Mouse (Mus musculus) heart, postnatal 14 days (tissue): ENCODE data around the gene Cars2. TPM values are rescaled to one million over a fixed set of nuclear protein-coding genes. Genes with fewer than 3 reads are reported as not detected.
"Not testable (repeated sequence)": the region's sequence is repeated elsewhere in the genome, so short reads cannot be mapped to it uniquely, and the experiment has no call there.

ENCODE experiments used
- DNase-seq, 2 experiments: peaks; one replicate each; pipeline ENCODE4 v3.0.0; 2021 to 2022
- intact Hi-C: fragments of 180-260 bp; cut with DNase I; formaldehyde crosslinking; loops from one replicate; pipeline ENCODE4 v1.15.1; 2025
- total RNA-seq, 2 experiments: library from RNA; stranded (reverse); gene quantifications; 2 replicates each; pipeline ENCODE4 v1.2.3; 2021

Gene Cars2
- total RNA-seq, 2 experiments from 2014 or later: 37.0 TPM

DNA sequence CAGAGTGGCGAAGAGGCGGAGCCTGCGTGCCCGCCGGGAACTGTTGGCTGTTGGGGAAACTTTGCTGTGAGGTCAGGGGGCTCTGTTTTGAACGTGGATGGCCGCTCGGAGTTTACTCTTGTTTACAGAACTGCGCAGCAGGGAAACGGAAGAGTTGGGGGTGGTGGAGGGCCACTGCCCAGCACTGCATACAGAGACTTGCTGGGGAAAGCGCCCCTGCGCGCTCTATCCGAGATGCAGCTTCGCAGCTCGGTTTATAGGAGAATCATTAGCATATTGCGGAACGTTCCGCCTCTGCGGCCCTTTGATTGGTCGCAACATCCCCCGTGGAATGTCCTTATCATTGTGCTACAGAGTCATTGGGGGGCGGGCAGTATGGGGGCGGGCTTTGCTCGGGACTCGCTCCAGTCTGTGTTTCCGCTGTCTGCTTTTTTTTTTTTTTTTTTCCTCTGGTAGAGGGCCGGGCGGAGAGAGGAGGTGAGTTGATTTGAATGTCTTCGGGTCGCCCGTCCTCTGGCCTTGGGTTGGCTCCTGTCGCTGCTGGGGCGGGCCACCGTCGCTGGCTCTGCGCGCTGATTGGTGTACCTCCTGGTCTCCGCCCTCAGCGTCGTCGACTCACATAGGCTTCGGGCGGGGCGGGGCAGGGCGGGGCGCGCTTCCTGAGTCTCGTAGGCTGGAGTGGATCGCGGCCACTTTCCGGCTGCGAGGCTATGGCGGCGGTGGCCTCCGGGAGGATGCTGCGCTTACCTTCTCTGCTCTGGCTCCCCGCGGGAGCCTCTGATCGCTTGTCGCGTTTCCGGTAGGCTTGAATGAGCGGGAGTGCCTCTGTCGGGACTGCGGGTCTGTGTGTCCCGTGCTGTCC is 7.4 kb upstream of the Cars2 start:
- intact Hi-C loops: no loop called here
- DNase-seq: peak; percentile 96

DNA sequence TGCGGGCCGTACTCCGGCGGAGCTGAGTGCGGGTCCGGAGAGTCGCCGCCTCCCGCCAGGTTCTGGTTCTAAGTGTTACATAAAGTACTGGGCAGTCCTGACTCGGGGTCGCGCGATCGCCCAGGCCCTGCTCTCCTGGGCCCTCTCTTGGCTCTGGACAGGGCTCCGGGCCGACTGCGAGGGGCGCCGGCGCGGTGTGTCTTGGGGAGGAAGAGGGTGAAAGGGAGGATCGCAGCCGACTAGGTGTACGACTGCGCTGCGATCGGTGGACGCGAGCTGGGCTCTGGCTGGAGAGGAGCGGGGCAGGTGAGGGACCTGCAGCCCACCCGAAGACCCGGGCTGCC is 6.8 kb upstream of the Cars2 start:
- intact Hi-C loops: no loop called here
- DNase-seq: no peak

DNA sequence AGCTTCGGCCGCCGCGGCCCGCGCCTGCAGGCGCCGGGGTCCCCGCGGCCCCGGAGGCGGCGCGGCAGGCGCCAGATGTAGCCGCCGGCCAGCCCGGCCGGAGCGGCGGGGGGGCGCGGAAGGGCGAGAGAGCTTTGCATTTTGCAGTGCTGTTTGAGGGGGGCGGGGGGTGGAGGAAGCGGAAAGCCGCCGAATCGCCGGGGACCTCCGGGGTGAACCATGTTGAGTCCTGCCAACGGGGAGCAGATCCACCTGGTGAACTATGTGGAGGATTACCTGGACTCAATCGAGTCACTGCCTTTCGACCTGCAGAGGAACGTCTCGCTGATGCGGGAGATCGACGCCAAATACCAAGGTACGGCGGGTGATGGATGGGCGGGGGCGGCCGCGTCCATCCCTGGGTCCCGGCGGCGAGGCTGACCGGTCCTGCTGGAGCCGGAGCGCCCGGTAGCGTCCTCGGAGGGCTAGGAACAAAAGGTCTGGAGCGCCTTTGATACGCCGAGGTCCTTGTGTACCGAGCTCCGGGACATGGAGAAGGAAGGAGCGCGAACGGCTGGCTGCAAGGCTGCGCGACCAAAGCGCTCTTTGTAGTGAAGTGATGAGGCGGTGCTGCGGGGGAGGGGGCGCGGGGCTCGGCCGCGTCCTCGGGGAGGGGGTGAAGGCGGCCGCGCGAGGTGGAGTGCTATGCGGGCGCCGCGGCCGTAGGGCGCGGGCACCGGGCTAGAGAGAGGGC is 6.3 kb upstream of the Cars2 start:
- peak; percentile 44 to 51 for DNase-seq
- intact Hi-C loops: no loop called here

DNA sequence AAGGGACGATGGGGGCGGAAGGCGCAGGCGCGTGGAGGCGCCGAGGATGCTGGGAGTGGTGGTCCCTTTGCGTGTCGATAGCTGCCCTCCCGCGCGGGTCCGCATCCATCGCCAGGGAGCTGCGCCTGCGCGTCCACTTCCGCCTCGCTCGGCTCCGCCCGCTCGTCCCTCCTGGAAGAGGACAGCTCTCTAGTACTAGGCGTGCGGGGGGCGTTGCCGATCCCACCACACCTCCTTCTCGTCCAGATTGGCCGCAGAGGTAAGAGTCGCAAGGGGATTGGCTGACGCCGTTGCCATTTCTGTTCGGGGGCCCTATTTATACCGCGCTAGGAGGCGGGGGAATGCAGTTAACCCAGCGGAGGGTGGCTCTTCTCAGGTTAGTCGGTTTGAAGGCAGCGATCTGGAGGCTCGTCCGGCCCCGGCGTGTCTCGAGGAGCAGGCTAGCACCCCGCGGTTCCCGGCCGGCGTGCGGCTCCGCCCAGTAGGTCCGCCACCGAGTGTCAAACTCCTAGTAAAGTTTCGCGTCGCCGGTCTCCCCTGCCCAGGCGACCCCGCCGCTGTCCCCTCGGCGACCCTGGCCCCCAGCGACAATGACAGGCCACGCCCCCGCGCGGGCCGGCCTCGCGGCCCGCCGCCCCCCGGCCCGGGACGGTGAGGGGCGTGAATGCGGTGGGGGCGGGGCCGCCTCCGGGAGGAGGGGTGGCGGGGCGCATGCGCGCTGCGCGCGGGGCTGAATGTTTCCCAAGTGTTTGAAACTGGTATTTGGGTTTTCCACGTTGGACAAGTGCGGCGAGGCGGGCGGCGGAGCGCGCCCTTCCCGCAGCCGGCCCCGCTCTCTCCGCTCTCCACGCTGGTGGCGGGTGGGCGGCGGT is 5.4 kb upstream of the Cars2 start:
- peak; percentile 99 for DNase-seq
- intact Hi-C loops: loop anchor here (2.0 kb wide), 1 partner anchor 79 kb away; the partner anchor contains the start of gene Ankrd10

DNA sequence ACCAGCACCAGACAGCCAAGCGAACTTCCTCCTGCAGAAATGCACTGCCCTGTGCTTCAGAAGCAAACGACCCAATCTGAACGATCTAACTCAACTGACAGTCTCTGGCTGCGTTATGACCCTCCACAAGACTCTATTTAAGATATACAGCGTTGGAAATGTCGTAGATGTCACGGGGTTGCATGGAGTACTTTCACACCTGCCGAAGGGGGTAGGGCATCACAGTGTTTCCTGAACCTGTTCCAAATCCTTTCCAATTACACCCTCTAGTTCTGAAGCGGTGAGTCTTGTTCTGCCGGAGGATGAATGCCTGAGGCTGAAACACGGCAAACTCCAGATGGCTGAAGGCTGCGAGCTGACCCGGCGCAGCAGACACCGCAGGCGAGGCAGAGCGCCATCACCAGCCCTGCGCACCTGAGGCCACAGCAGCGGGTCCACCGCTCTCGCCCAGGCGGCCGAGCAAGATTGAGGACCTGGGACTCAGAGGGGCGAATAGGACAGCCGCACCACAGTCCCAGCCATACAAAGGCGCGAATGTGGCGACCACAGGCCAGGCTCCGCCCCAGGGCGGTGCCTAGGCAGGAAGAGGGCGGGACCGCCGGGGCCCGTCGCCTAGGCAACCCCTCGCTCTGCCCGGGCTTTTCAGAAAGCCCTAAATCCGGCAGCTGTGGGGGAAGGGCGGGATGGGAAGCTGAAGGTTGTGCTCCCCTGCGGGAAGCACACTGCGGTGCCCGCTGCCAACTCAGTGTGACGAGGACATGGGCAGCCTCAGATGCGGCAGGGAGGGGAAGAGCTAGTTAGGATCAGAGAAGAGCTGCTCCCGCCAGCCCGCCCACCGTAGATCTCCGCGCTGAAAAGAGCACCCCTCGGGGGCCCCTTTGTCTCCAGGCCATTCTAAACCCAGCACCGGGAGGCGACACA is 4.5 kb upstream of the Cars2 start, which contains the start of gene Ing1:
TSS of gene Ing1 (plus strand) at position 773 of the 921 bp plus-strand sequence.
- intact Hi-C loops: loop anchor here (2.0 kb wide), 1 partner anchor 80 kb away; the partner anchor contains the start of gene Ankrd10
- DNase-seq: peak; percentile 95 to 97

DNA sequence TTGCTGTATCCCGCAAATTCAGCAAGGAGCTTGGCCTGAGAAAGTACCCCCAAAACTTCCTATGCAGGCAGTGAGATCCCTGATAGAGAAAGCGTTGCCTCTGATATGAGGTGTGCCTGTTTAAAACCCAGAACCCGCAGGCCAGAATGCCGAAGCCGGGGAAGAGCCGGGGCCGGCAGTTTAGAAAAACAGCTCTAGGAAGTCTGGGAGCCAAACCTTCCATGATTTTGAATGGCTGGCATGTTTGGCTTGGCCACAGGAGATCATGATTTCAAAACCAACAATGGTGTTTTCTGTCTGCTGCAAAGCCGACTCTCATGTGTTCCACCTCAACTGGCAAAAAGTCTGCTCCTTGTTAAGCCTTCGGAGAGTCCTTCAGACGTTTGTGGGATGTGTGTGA is 1.8 kb upstream of the Cars2 start:
- intact Hi-C loops: no loop called here

DNA sequence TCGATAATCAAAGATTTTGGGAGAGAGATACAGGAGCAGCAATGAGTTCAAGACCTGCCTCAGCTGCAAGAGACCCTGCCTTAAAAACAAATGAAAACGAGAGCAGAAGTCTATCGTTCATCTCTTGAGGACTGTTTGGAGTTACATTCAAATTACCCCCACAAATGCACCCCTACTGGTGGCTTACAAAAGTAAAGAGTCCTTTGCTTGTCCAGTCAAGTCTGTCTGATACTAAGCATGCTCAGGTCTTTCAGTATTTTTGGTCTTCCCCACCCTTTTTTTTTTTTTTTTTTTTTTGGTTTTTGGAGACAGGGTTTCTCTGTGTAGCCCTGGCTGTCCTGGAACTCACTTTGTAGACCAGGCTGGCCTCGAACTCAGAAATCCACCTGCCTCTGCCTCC is 914 bp upstream of the Cars2 start:
- intact Hi-C loops: loop anchor here (2.0 kb wide), 1 partner anchor 51 kb away; no protein-coding TSS in a partner anchor
- DNase-seq: not testable (repeated sequence)

More for the DNA sequence above, 1.8 kb upstream of the Cars2 start:
- no peak for DNase-seq

DNA sequence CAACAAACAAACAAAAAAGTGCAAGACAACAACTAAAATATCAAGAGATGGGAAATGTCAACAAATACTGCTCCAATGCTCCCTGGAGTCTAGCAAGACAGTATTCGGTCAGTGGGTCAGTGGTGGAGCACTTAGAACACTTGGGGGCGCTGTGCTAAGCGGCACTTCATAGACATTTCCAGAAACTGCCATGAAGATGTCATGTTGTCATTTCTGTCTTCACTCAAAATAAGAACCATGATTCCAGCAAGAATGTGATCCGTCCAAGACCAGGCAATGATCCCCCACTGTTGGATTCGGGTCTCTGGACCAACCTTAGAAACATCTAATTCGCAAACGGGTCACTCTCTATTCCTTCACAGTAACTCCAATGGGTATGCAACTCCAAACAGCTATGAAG is 877 bp downstream of the Cars2 start:
- intact Hi-C loops: loop anchor here (2.0 kb wide), 1 partner anchor 53 kb away; no protein-coding TSS in a partner anchor
- peak; percentile 33 to 66 for DNase-seq

DNA sequence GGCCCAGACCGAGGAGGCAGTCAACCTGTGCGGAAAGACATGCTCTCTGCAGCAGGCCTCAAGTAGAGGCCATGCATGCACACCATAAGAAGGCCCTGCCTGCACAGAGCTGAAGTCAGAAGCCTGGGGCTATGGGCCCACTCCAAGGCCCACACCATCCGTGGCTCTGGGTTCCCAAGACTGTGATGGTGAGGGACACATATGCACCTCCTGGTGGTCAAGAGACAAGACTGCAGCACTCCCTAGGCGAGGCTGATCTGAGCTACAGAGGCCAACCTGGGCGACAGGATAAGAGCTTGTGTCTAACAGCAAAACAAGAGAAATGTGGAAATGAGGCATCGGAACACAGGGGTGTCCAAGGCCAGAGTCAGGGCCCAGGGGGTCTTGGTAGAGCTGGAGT is 3.5 kb downstream of the Cars2 start:
- peak in 1 of 2 experiments; percentile 14 for DNase-seq
- intact Hi-C loops: no loop called here

DNA sequence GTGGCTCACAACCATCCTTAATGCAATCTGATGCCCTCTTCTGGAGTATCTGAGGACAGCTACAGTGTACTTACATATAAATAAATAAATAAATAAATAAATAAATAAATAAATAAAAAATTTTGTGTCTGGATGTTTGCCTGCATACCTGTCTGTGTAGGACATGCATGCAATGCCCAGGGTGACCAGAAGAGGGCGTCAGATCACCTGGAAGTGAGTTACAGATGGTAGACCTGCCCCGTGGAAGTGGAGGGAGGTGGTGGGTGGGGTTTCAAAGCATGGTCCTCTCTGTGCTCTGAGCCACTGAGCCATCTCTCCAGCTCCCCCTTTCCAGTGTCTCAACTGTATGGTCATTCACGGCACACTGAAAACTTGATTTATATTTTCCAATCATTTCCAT is 6.2 kb downstream of the Cars2 start:
- peak; percentile 49 to 70 for DNase-seq
- intact Hi-C loops: loop anchor here (5.0 kb wide), 1 partner anchor 158 kb away; the partner anchor contains the start of gene 1700016D06Rik

DNA sequence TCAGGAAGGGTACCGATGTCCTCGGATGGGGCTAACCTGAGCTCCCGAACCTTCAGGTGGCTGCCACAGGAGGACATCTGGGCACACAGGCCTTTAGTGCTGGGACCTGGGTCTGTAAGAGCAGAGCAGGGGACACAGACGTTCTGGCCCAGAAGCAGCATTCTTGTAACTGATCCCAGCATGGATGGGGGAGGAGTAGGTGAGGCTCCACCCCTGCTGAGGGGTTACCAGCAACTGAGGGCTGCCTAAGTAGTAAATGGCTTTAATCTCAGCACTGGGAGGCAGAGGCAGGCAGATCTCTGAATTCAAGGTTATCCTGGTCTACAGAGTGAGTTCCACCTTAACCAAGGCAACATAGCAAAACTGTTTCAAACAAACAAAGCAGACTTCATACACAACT is 7.7 kb downstream of the Cars2 start:
- intact Hi-C loops: loop anchor here (5.0 kb wide), 1 partner anchor 159 kb away; the partner anchor contains the start of gene 1700016D06Rik
- DNase-seq: no peak

DNA sequence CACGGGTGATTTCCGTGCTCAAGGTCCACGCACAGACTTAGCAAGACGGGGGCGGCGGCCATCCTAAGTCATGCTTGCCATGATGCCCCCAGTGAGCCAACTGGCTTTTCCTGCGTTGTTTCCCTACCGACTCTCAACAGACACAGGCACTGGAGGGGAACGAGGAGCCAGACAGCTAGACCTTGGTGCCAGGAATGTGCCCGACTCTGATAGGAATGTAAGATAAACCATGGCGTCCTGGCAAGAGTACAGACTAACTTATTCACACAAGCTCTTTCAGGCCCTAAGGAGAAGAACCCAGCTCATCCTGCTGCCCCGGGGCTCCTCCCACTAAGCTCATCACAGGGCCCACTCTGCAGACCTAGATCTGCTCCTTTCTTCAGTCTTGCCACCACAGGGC is 8.6 kb downstream of the Cars2 start:
- peak in 1 of 2 experiments; percentile 28 for DNase-seq

DNA sequence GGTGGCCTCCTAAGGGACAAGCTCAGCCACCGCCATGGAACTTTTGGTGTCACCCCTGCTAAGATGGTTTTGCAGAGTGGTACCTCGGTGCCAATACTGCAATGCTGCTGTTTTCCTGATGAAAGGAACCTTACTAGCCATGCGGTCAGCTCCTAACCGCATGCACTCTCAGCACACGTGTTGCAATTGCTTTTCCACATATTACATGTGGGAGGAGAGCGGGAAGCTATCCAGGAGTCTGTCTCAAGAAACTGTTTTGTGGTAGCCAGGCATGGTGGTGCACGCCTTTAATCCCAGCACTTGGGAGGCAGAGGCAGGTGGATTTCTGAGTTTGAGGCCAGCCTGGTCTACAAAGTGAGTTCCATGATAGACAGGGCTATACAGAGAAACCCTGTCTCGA is 10.4 kb downstream of the Cars2 start:
- DNase-seq: no peak
- intact Hi-C loops: loop anchor here (5.0 kb wide), 1 partner anchor 162 kb away; the partner anchor contains the start of gene 1700016D06Rik

More for the DNA sequence above, 8.6 kb downstream of the Cars2 start:
- intact Hi-C loops: loop anchor here (5.0 kb wide), 1 partner anchor 160 kb away; the partner anchor contains the start of gene 1700016D06Rik

DNA sequence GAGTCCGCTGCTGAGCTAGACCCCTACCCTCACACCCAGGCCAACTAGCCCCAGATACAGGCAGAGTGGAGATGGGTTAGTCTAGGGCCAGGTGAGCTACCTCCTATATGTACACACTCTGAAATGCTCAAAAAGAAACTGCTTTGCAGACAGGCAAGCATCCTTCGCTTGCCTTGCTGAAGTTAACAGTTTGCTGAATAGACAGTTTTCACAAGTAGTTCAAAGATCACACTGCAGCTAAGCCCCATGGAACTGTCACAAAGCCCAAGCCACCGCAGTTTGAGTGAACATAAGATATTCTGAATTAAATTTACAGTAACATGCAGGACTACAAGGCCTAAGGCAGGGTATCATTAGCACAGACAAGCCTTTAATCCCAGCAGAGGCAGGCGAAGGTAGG is 11.5 kb downstream of the Cars2 start:
- DNase-seq: no peak
- intact Hi-C loops: no loop called here

DNA sequence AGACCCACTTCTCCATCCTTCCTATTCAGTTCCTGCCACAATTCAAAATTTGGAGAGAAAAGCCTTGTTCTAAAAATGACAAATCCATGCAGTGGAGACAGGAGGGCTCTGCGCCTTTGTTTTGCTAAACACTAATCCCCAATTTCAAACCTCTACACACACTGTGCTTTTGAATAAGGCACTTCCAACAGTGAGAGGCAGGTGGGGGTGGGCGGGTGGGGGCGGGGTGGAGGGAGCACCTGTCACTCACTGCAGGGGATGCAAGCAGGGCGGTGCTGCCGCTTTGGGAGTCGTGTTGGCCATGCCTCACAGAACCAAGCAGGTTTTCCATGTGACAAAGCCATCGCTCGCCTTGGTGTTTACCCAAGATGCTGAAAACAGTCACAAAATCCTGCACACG is 16.1 kb downstream of the Cars2 start:
- intact Hi-C loops: no loop called here

DNA sequence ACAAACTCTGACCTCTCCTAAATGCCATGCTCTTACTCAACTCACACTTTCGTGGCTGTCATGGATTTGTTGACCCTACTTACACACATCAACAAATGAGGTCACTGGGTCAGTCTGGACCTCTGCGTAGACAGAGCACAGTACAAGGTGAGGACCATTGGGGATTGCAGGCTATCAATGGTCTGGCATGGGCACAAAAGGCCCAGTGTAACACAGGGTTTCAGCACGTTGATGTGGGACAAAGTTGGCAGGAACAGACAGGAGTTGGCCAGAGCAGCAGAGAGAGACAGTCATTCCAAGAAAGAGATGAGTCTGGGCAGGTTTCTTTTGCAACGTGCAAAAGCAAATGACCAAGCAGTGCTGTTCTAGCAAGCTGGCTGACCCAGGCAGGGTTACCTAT is 19.7 kb downstream of the Cars2 start:
- intact Hi-C loops: no loop called here
- no peak for DNase-seq

More for the DNA sequence above, 16.1 kb downstream of the Cars2 start:
- no peak for DNase-seq

DNA sequence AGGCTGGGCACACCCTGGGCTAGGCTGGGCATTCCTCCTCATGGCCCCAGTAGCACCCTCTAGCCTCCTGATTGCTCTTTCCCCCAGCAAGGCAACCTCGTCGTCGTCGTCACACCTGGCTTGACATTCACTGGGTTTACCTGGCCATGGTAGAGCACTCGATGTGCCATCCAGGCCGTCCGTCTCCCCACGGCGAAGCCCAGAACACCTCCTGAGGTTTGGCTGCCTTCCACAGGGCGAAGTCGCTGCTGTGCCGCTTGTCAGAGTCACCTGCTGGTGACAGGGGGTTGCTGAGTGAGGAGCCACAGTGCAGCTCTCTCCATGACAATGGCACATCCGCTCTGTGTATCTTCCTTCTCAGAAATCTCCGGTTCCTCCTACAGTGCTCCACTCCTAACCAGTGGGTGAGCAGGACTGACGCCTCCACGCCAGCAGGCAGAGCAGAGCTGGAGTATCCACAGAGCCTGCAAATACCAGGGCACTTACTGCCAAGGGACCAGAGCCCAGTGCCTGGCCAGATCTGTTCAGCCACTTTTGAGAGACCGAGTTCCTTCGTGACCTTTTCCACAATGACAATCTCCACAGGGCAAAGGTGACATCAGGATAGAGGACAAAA is 20.3 kb downstream of the Cars2 start:
- no peak for DNase-seq
- intact Hi-C loops: no loop called here

DNA sequence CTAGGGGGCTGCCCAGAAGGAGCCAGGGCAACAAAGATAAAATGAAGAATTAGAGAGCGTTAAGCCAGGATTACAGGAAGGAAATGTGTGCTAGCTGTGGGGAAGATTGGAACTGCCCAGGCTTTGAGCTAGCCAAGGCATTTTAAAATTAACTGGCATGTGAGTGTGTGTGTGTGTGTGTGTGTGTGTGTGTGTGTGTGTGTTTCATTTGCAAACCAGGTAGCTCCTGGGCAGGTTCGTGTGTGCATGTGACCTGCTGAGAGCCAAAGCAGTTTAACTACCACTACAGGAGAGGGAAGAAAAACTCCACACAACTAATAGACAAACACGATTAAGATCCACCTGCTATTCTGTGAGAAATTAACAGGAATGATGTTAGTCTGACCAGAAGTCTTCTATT is 27.3 kb downstream of the Cars2 start:
- DNase-seq: no peak
- intact Hi-C loops: no loop called here

DNA sequence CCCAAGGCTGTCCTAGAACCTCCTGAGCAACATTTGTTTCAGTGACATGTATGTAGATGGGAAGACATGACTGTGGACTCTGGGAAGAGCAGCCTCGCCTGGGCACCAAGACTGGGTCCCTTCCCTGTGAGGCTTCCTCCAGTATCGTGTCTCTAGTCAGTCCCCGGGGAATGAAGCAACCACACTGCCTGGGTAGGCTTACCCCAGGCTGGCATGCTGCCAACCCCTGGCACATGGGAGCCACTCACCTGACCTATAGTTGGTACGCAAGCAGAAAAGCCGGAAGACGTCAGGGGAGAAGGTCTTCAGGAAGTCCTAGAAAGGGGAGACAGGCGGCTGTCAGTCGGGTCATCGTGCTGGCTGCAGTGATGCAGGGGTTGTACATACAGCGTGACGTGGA is 31.9 kb downstream of the Cars2 start:
- no peak for DNase-seq
- intact Hi-C loops: no loop called here
